Mouse (Mus musculus) intestine, postnatal 0 days (tissue): ENCODE data around the gene Rack1. TPM values are rescaled to one million over a fixed set of nuclear protein-coding genes. Genes with fewer than 3 reads are reported as not detected.
A peak's percentile ranks its signal among the peaks of the same experiment; 100 is the strongest.
"Not testable (repeated sequence)": the region's sequence is repeated elsewhere in the genome, so short reads cannot be mapped to it uniquely, and the experiment has no call there.

Experiments used
- ATAC-seq: fragments of 200-750 bp; cut with Nextera tagmentation; 2 replicates; pipeline ENCODE4 v1.8.0; 2017; ENCODE audit warnings: mild to moderate bottlenecking, moderate TSS enrichment, moderate library complexity
- H3K27ac ChIP-seq: fragments of 300-500 bp; sonication (generic); 2 replicates; pipeline ENCODE4 v1.5.1; 2014; ENCODE audit warnings: mild to moderate bottlenecking, low read depth, low read length, moderate library complexity
- H3K27me3 ChIP-seq: fragments of 300-500 bp; sonication (generic); replicated peaks from 2 replicates; pipeline ENCODE4 v1.6.1; 2014; ENCODE audit warnings: low read length, mixed read lengths; ENCODE audit not compliant: control insufficient read depth, insufficient read depth
- H3K36me3 ChIP-seq: fragments of 300-500 bp; sonication (generic); 2 replicates; pipeline ENCODE4 v1.6.1; 2014; ENCODE audit warnings: mild to moderate bottlenecking, moderate library complexity; ENCODE audit not compliant: control insufficient read depth, insufficient read depth
- H3K4me1 ChIP-seq: fragments of 300-500 bp; sonication (generic); replicated peaks from 2 replicates; pipeline ENCODE4 v1.6.1; 2014; ENCODE audit warnings: antibody characterized with exemption, low read length, mixed read lengths; ENCODE audit not compliant: control insufficient read depth, insufficient read depth
- H3K4me2 ChIP-seq: fragments of 300-500 bp; sonication (generic); replicated peaks from 2 replicates; pipeline ENCODE4 v1.6.1; 2014; ENCODE audit warnings: low read depth, mild to moderate bottlenecking, moderate library complexity
- H3K4me3 ChIP-seq: fragments of 300-500 bp; sonication (generic); 2 replicates; pipeline ENCODE4 v1.5.1; 2014; ENCODE audit warnings: low read depth, low read length
- H3K9ac ChIP-seq: fragments of 300-500 bp; sonication (generic); 2 replicates; pipeline ENCODE4 v1.6.1; 2014; ENCODE audit warnings: mild to moderate bottlenecking, low read depth, low read length
- H3K9me3 ChIP-seq: fragments of 300-500 bp; sonication (generic); 2 replicates; pipeline ENCODE4 v1.6.1; 2016; ENCODE audit warnings: mixed run types; ENCODE audit not compliant: control insufficient read depth
- CTCF ChIP-seq: sonication (generic); IDR thresholded peaks from 2 replicates; pipeline ENCODE4 v1.5.1; 2016; ENCODE audit warnings: low read depth, mild to moderate bottlenecking, control low read depth, antibody characterized with exemption, moderate library complexity
- WGBS: fragments of 180-500 bp; shearing (Covaris S2); extraction: QIAGEN DNeasy Blood & Tissue Kit; methylation state at CpG from one replicate; pipeline ENCODE4 v1.1.7; 2014; 5-methylcytosine and 5-hydroxymethylcytosine counted together
- polyA plus RNA-seq: library from polyadenylated mRNA; unstranded; fragments of >200 nt; fragmentation: Nextera tagmentation; extraction: Ambion mirVana; gene quantifications from 2 replicates; pipeline ENCODE4 v1.2.1, GENCODE M21; 2015

Rack1 gene
- polyA plus RNA-seq, 1 experiment from 2014 or later, result 435 TPM

DNA sequence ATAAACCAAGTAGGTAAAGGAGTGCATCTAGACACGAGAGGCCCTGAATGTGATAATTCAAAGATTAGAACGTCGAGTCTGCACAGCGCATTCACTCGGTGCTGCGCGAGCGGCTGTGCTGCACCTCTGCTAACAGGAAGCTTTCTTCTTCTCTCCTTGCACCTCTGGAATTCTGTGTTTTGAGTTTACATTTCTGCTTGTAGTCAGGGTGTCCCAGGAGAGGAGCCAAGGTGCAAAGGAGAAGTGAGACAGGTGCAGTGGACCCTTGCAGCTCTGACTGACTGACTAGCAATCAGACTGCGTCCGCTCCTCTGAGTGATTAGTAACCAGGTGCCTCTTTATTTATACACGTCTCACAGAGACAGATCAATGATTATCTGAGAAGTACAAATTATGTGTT lies 43.1 kb downstream of the Rack1 start:
- no peak overlapping the region for H3K9ac ChIP-seq
- 50% methylated on average over 11 of the region's 11 CpGs for WGBS
- no peak overlapping the region for H3K4me2 ChIP-seq
- no peak for TF ChIP-seq CTCF
- H3K9me3 ChIP-seq, result no peaks in the 10 kb centered on the region
- no peak overlapping the region for H3K27ac ChIP-seq
- no peaks in the 10 kb centered on the region for H3K27me3 ChIP-seq
- no peaks in the 10 kb centered on the region for H3K36me3 ChIP-seq
- H3K4me3 ChIP-seq, result no peak overlapping the region
- ATAC-seq, result no peak
- 0 out of 2 replicates have a peak, but pooled peaks cover 4% of the 10 kb centered on the region for H3K4me1 ChIP-seq

DNA sequence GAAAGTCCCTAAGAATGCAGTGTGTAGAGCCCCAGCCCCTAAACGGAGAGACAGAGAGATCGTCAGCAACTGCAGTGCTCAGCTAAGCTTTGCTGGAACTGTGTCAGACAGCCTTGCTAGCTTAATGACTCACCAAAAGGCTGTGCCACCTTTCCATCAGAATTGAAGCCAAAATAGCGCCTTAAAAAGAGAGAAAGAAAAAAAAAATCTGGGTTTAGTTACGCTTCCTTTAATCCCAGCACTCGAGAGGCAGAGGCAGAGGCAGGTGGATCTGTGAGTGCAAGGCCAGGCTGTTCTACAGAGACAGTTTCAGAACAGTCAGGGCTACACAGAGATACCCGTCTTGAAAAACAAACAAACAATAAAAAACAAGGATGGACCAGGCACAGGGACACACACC lies 44.2 kb downstream of the Rack1 start:
- TF ChIP-seq CTCF, result no peak
- Histone ChIP-seq H3K27me3 (no peaks in the 10 kb centered on the region), H3K4me2 (no peak overlapping the region), H3K4me3 (no peak overlapping the region), H3K9ac (no peak overlapping the region), H3K27ac (no peak overlapping the region), H3K4me1 (no peaks in the 10 kb centered on the region), H3K9me3 (no peaks in the 10 kb centered on the region), H3K36me3 (no peaks in the 10 kb centered on the region)
- WGBS, result 59% methylated on average over 6 of the region's 6 CpGs
- ATAC-seq, result no peak

DNA sequence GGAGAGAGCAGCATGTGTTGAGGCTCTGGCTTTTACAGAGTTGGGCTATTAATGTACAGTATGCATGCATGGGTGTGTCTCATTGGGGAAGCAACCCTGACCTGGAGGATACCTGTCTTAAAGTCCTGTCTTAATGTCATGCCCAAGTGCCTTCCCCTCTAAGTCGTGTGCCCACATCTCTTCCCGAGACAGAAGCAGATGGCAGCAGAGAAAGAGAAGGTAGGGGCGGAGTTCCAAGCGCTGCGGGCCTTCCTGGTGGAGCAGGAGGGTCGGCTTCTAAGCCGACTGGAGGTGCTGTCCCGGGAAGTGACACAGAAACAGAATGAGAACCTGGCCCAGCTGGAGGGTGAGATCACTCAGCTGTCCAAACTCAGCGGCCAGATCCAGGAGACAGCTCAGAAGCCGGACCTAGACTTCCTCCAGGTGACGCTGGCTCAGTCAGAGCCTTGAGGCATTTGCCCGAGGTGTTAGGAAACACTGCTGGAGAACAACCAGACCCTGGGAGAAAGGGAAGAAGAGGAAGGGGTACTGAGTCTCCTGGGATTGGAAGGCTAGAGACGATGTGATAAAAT lies 45.2 kb downstream of the Rack1 start:
- Histone ChIP-seq H3K9ac (no peak overlapping the region), H3K9me3 (no peaks in the 10 kb centered on the region), H3K4me1 (no peaks in the 10 kb centered on the region), H3K4me2 (no peak overlapping the region), H3K36me3 (no peaks in the 10 kb centered on the region), H3K27me3 (no peaks in the 10 kb centered on the region), H3K27ac (no peak overlapping the region), H3K4me3 (no peak overlapping the region)
- 42% methylated on average over 13 of the region's 13 CpGs for WGBS
- no peak for TF ChIP-seq CTCF
- ATAC-seq, result no peak

DNA sequence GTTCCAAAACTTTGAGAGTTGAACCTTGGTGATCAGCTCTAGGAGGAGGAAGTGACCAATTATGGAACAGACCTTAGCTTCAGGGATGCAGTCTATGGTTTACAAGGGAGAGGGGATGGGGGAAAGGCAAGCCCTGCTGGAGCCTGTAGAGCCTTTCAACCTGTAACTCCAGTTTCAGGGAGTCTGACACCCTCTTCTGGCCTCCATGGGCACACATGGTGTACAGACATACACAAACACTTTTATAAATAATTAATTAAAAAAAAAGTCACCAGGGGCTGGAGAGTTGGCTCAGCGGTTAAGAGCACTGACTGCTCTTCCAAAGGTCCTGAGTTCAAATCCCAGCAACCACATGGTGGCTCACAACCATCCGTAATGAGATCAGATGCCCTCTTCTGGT lies 46.2 kb downstream of the Rack1 start:
- 85% methylated on average over 2 of the region's 2 CpGs for WGBS
- H3K27ac ChIP-seq, H3K36me3 ChIP-seq, H3K9ac ChIP-seq, H3K9me3 ChIP-seq, H3K27me3 ChIP-seq, H3K4me3 ChIP-seq, H3K4me1 ChIP-seq, H3K4me2 ChIP-seq, ATAC-seq: not testable (repeated sequence)
- TF ChIP-seq CTCF, result 0 out of 2 replicates have a peak, but pooled peaks have one; percentile 8

DNA sequence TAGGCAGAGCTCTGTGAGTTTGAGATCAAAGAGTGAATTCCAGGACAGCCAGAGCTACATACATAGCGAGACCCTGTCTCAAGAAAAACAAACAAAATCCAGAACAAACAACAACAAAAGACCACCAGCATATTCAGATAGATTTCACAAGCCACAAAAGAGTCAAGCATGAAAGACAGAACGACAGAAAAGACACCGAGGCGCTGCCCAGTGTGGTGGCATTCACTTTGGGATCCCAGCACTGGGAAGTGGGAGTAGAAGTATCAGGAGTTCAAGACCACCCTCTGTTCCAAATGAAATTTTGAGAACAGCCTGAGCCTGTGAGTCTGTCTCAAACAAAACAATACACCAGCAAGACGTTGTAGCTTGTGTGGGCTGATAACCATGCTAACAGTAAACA lies 46.7 kb downstream of the Rack1 start:
- WGBS, result 72% methylated on average over 5 of the region's 5 CpGs
- H3K27ac ChIP-seq, result no peak overlapping the region
- ATAC-seq, result no peak
- no peak overlapping the region for H3K4me3 ChIP-seq
- no peaks in the 10 kb centered on the region for H3K27me3 ChIP-seq
- no peaks in the 10 kb centered on the region for H3K4me1 ChIP-seq
- no peaks in the 10 kb centered on the region for H3K36me3 ChIP-seq
- H3K4me2 ChIP-seq, result no peak overlapping the region
- no peak overlapping the region for H3K9ac ChIP-seq
- no peaks in the 10 kb centered on the region for H3K9me3 ChIP-seq
- no peak for TF ChIP-seq CTCF

DNA sequence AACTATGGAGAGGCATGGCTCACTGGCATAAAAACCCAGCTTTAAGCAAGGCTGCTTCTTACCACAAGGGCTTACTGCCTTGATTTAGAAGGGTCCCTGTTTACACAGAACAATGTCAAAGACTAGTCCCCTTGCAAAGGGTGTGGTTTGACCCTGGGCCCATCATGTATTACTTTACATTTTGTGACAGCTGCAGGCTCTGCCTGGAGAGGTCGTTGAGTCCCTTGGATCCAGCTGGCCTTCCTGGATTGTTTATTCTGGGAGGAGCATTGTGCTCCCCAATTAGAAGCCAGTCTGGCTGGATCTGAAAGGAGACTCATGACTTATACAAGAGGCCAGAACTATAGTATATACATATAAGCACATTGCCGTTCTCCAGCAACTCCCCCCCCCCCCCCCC lies 50.1 kb downstream of the Rack1 start:
- Histone ChIP-seq H3K9ac (no peak overlapping the region), H3K36me3 (no peaks in the 10 kb centered on the region), H3K9me3 (no peaks in the 10 kb centered on the region), H3K4me1 (no peaks in the 10 kb centered on the region), H3K27ac (no peak overlapping the region), H3K4me2 (no peak overlapping the region), H3K4me3 (no peak overlapping the region), H3K27me3 (no peaks in the 10 kb centered on the region)
- WGBS, result 28% methylated on average over 2 of the region's 2 CpGs
- TF ChIP-seq CTCF, result no peak
- ATAC-seq, result no peak
